Mouse (Mus musculus) lung, embryonic 14.5 days (tissue): ENCODE data around the gene Homer1. TPM values are rescaled to one million over a fixed set of nuclear protein-coding genes. Genes with fewer than 3 reads are reported as not detected.

Experiments used
- ATAC-seq: fragments of 200-750 bp; cut with Nextera tagmentation; 2 replicates; pipeline ENCODE4 v1.8.0; 2017; ENCODE audit warnings: mild to moderate bottlenecking, moderate TSS enrichment, moderate library complexity; ENCODE audit not compliant: insufficient read depth
- DNase-seq: peaks from one replicate; pipeline ENCODE4 v3.0.0-alpha.2; 2015
- H3K27ac ChIP-seq: fragments of 300-500 bp; sonication (generic); 2 replicates; pipeline ENCODE4 v1.5.1; 2014; ENCODE audit warnings: low read depth, mild to moderate bottlenecking, moderate library complexity
- H3K27me3 ChIP-seq: fragments of 300-500 bp; sonication (generic); 2 replicates; pipeline ENCODE4 v1.6.1; 2014; ENCODE audit warnings: low read length, control low read depth; ENCODE audit not compliant: insufficient read depth
- H3K36me3 ChIP-seq: fragments of 300-500 bp; sonication (generic); 2 replicates; pipeline ENCODE4 v1.6.1; 2014; ENCODE audit warnings: control low read depth; ENCODE audit not compliant: insufficient read depth
- H3K4me1 ChIP-seq: fragments of 300-500 bp; sonication (generic); 2 replicates; pipeline ENCODE4 v1.6.1; 2014; ENCODE audit warnings: antibody characterized with exemption, control low read depth; ENCODE audit not compliant: insufficient read depth
- H3K4me2 ChIP-seq: fragments of 300-500 bp; sonication (generic); 2 replicates; pipeline ENCODE4 v1.6.1; 2014; ENCODE audit warnings: mild to moderate bottlenecking
- H3K4me3 ChIP-seq: fragments of 300-500 bp; sonication (generic); 2 replicates; pipeline ENCODE4 v1.5.1; 2014; ENCODE audit warnings: low read depth, low read length
- H3K9ac ChIP-seq: fragments of 300-500 bp; sonication (generic); 2 replicates; pipeline ENCODE4 v1.6.1; 2014
- H3K9me3 ChIP-seq: fragments of 300-500 bp; sonication (generic); 2 replicates; pipeline ENCODE4 v1.6.1; 2016; ENCODE audit warnings: low read depth, low read length, control low read depth
- CTCF ChIP-seq: IDR thresholded peaks from 2 replicates; pipeline ENCODE4 v1.5.1; 2016; ENCODE audit warnings: antibody characterized with exemption, low read depth
- WGBS: fragments of 180-500 bp; shearing (Covaris S2); extraction: QIAGEN DNeasy Blood & Tissue Kit; methylation state at CpG from one replicate; pipeline ENCODE4 v1.1.7; 2014; 5-methylcytosine and 5-hydroxymethylcytosine counted together
- polyA plus RNA-seq: library from polyadenylated mRNA; unstranded; fragments of >200 nt; fragmentation: Nextera tagmentation; extraction: Ambion mirVana; gene quantifications from 2 replicates; pipeline ENCODE4 v1.2.1, GENCODE M21; 2014

Gene Homer1
- polyA plus RNA-seq, 1 experiment from 2014 or later: 5.8 TPM

DNA sequence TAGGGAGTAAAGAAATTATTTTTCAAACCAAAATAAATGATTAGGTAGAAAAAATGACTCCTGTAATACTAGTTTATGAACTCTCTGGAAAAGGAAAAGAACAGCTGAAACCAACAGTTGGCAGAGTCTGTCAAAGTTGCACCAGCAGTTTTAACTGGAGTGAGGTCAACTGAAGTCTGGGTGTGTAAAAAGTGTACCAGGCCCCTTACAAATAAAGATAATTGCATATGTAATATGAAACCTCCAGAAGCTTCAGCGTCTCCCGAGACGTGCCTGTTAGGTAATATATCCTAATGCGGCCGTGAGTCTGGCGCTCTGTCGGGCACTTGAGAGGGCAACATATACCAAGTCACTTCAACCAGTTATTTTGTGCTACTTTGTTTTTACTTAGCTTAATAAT lies 8.3 kb downstream of the Homer1 start:
- no peak overlapping the region for H3K4me3 ChIP-seq
- H3K4me1 ChIP-seq: peaks cover 3% of the 10 kb centered on the region; the same call in 1 of the 2 replicates
- DNase-seq (peak; percentile 35), ATAC-seq (no peak)
- 16% methylated on average over 7 of the region's 7 CpGs for WGBS
- no peak overlapping the region for H3K27ac ChIP-seq
- H3K9ac ChIP-seq: no peak overlapping the region
- H3K36me3 ChIP-seq: no peaks in the 10 kb centered on the region
- no peaks in the 10 kb centered on the region for H3K9me3 ChIP-seq
- no peak for TF ChIP-seq CTCF
- H3K4me2 ChIP-seq: peak overlapping the region; percentile 46
- no peaks in the 10 kb centered on the region for H3K27me3 ChIP-seq

GRCm38 (mm10) chr13:93309295-93309694 lies 9.9 kb downstream of the Homer1 start:
- Histone ChIP-seq H3K4me3 (no peak overlapping the region), H3K9ac (no peak overlapping the region), H3K27me3 (no peaks in the 10 kb centered on the region), H3K9me3 (no peaks in the 10 kb centered on the region), H3K4me2 (no peak overlapping the region), H3K27ac (no peak overlapping the region), H3K4me1 (peaks cover 3% of the 10 kb centered on the region; the same call in 1 of the 2 replicates), H3K36me3 (no peaks in the 10 kb centered on the region)
- WGBS: 16% methylated on average over 1 of the region's 1 CpGs
- DNase-seq (no peak), ATAC-seq (no peak)
- TF ChIP-seq CTCF: no peak

DNA sequence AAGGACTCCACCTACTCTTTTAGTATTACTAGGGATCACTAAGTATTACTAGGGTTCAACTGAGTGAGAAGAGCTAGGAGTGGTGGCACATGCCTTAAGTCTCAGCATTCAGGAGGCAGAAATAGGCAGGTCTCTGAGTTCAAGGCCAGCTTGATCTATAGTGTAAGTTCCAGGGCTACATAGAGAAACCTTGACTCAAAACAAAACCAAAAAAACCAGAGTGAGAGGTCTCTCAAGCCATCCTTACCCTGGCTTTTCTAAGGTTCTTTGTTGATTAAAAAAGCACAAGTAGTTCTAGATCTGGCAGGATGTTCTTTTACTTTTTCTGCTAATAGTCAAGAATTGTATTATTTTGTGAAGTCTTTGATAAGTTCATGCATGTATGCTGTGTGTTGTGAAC lies 13.1 kb downstream of the Homer1 start:
- no peaks in the 10 kb centered on the region for H3K36me3 ChIP-seq
- DNase-seq (no peak), ATAC-seq (no peak)
- no peaks in the 10 kb centered on the region for H3K9me3 ChIP-seq
- no peak overlapping the region for H3K9ac ChIP-seq
- H3K27ac ChIP-seq: no peak overlapping the region
- H3K4me1 ChIP-seq: no peaks in the 10 kb centered on the region
- no peak overlapping the region for H3K4me2 ChIP-seq
- no peak for TF ChIP-seq CTCF
- no peak overlapping the region for H3K4me3 ChIP-seq
- H3K27me3 ChIP-seq: no peaks in the 10 kb centered on the region

DNA sequence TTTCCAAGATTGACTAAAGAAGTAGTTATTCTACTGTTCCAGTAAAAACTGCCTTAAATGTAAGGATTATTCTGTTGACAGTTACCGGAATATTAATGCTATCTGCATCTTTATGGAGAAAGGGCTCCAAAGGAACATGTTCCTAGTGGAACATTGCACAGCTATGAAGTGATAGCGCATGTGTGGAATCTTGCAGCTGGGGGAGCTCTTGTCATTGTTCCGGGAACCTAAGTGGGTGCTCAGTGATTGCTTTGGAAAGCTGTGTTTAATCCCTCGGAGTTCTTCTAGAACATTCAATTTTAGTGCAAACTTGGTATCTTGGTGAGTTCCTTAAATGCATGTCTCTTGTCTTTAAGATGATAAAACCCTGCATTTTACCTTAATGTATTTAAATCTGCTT lies 14.9 kb downstream of the Homer1 start:
- Histone ChIP-seq H3K4me2 (no peak overlapping the region), H3K4me3 (no peak overlapping the region), H3K4me1 (no peaks in the 10 kb centered on the region), H3K27me3 (no peaks in the 10 kb centered on the region), H3K27ac (no peak overlapping the region), H3K9me3 (no peaks in the 10 kb centered on the region), H3K36me3 (no peaks in the 10 kb centered on the region), H3K9ac (no peak overlapping the region)
- WGBS: 69% methylated on average over 4 of the region's 4 CpGs
- TF ChIP-seq CTCF: peak; percentile 22; the same call in 1 of the 2 replicates
- ATAC-seq (no peak), DNase-seq (peak; percentile 23)

DNA sequence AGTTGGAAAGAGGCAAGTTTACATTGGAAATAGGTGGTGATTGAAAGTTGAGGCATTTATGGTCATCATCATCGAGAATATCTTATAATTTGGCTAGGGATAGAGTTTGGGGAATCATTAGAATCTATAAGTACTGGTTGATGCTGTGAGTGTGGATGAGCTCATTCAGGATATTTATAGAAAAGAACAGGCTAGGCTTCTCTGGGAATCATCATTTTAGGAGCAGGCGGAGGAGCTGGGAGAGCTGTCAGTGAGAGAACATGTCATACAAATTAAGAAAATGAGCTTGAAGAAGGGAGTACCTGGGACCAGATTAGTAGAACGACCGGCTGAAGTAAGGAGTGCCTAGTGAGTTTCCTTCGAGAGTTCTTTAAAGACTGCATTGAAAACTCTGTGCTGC lies 20.7 kb downstream of the Homer1 start:
- ATAC-seq: no peak

GRCm38 (mm10) chr13:93326326-93326725 lies 26.9 kb downstream of the Homer1 start:
- ATAC-seq: no peak
- no peak for TF ChIP-seq CTCF
- no peaks in the 10 kb centered on the region for H3K9me3 ChIP-seq
- H3K4me2 ChIP-seq: no peak overlapping the region
- no peak overlapping the region for H3K4me3 ChIP-seq
- no peak overlapping the region for H3K27ac ChIP-seq
- no peak overlapping the region for H3K9ac ChIP-seq
- H3K27me3 ChIP-seq: no peaks in the 10 kb centered on the region
- DNase-seq: no peak
- WGBS: 57% methylated on average over 3 of the region's 3 CpGs
- no peaks in the 10 kb centered on the region for H3K4me1 ChIP-seq
- H3K36me3 ChIP-seq: no peaks in the 10 kb centered on the region

More for the DNA sequence above, 20.7 kb downstream of the Homer1 start:
- Histone ChIP-seq H3K36me3 (no peaks in the 10 kb centered on the region), H3K4me1 (no peaks in the 10 kb centered on the region), H3K4me2 (no peak overlapping the region), H3K9ac (no peak overlapping the region), H3K9me3 (no peaks in the 10 kb centered on the region), H3K4me3 (no peak overlapping the region), H3K27me3 (no peaks in the 10 kb centered on the region), H3K27ac (no peak overlapping the region)
- TF ChIP-seq CTCF: no peak
- no peak for DNase-seq
- WGBS: 82% methylated on average over 5 of the region's 5 CpGs

DNA sequence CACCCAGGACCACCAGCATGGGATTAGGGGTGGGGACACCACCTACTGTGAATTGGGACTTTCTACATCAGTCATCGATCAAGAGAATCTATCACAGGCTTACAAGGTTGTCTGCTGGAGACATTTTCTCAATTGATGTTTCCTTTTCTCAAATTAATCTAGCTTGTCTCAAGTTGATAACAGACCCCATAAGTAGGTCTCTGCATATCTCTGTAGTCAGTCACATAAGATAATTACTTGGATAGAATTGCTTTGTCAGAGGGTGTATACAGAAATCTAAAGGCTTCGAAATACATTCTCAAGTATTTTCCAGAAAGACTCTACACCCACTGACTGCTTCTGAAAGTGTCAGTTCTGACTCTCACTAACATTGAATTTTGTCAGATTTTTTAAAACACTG lies 32.3 kb downstream of the Homer1 start:
- Histone ChIP-seq H3K4me2 (no peak overlapping the region), H3K4me3 (no peak overlapping the region), H3K36me3 (no peaks in the 10 kb centered on the region), H3K27ac (no peak overlapping the region), H3K27me3 (no peaks in the 10 kb centered on the region), H3K9ac (no peak overlapping the region), H3K9me3 (no peaks in the 10 kb centered on the region), H3K4me1 (no peaks in the 10 kb centered on the region)
- ATAC-seq (no peak), DNase-seq (no peak)
- no peak for TF ChIP-seq CTCF
- WGBS: 79% methylated on average over 2 of the region's 2 CpGs

GRCm38 (mm10) chr13:93332491-93332890 lies 33.1 kb downstream of the Homer1 start:
- Histone ChIP-seq H3K9ac (no peak overlapping the region), H3K4me1 (no peaks in the 10 kb centered on the region), H3K4me3 (no peak overlapping the region), H3K36me3 (no peaks in the 10 kb centered on the region), H3K27me3 (no peaks in the 10 kb centered on the region), H3K27ac (no peak overlapping the region), H3K9me3 (no peaks in the 10 kb centered on the region), H3K4me2 (no peak overlapping the region)
- 91% methylated on average over 13 of the region's 13 CpGs for WGBS
- DNase-seq (no peak), ATAC-seq (no peak)
- no peak for TF ChIP-seq CTCF
